Mouse (Mus musculus): ENCODE measurements at regions not wholly inside any gene's neighbourhood (a gene's known extent, or its start where the extent isn't known, plus 50 kb on each side); places are given as distances from the start of the nearest gene placed in this dataset.

DNA sequence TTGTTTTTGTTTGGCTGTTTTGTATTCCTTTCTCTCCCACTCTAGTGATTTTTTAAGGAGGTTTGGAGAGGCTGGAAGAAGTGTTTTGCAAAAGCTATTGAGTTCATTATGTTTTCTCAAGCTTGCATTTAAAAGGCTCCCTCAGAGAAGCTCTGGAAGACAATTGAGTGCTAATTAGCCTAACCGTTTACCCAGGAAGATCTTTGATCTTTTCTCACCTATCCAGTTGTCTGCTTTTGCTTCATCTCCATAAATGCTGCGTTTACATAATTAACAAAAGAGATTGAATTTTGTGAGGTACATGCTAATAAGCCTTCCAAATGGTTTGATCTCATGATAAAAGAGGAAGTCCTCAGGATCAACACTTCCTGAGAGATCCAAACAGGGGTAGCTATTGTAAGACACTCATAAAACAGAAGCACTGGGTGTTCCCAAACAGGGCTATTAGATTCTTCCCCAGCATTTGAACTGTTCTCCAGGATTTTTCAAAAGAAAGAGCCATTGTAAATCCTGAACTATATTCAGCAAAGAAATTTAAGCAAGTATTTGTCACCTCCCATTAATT lies 320.2 kb upstream of the Rspo3 start:
- TF ChIP-seq POLR2A (IDR thresholded peaks at IDR 0.05; ENCODE audit: borderline replicate concordance, insufficient read depth, low read length), result no peak
- TF ChIP-seq CTCF (IDR thresholded peaks at IDR 0.05; ENCODE audit: borderline replicate concordance, insufficient read depth, low read depth, low read length), result no peak

Data from cerebellum, adult 2 months (tissue).